Mouse (Mus musculus) liver, postnatal 0 days (tissue): ENCODE measurements around the gene Acaa1b. TPM values are rescaled to one million over a fixed set of nuclear protein-coding genes. Genes with fewer than 3 reads are reported as not detected.

Experiments used
- ATAC-seq: fragments of 200-750 bp; cut with Nextera tagmentation; 2 replicates; pipeline ENCODE4 v1.8.0; 2017; ENCODE audit warnings: mild to moderate bottlenecking, moderate library complexity
- DNase-seq: peaks from one replicate; pipeline ENCODE4 v3.0.0-alpha.2; 2016
- H3K27ac ChIP-seq: fragments of 300-500 bp; sonication (generic); 2 replicates; pipeline ENCODE4 v1.5.1; 2014; ENCODE audit warnings: antibody characterized with exemption, moderate library complexity, mild to moderate bottlenecking, low read depth
- H3K27me3 ChIP-seq: fragments of 300-500 bp; sonication (generic); 2 replicates; pipeline ENCODE4 v1.6.1; 2014; ENCODE audit warnings: low read length, control low read depth, mixed read lengths; ENCODE audit not compliant: insufficient read depth
- H3K36me3 ChIP-seq: fragments of 300-500 bp; sonication (generic); replicated peaks from 2 replicates; pipeline ENCODE4 v1.6.1; 2014; ENCODE audit warnings: mild to moderate bottlenecking, control low read depth, low read length, moderate library complexity, mixed read lengths; ENCODE audit not compliant: insufficient read depth
- H3K4me1 ChIP-seq: fragments of 300-500 bp; sonication (generic); 2 replicates; pipeline ENCODE4 v1.6.1; 2014; ENCODE audit warnings: antibody characterized with exemption, mild to moderate bottlenecking, control low read depth; ENCODE audit not compliant: insufficient read depth
- H3K4me2 ChIP-seq: fragments of 300-500 bp; sonication (generic); 2 replicates; pipeline ENCODE4 v1.6.1; 2014; ENCODE audit warnings: low read depth, mild to moderate bottlenecking, low read length, moderate library complexity, mixed read lengths
- H3K4me3 ChIP-seq: fragments of 300-500 bp; sonication (generic); 2 replicates; pipeline ENCODE4 v1.5.1; 2014; ENCODE audit warnings: low read depth, low read length
- H3K9ac ChIP-seq: fragments of 300-500 bp; sonication (generic); replicated peaks from 2 replicates; pipeline ENCODE4 v1.6.1; 2014; ENCODE audit warnings: mild to moderate bottlenecking, moderate library complexity
- H3K9me3 ChIP-seq: fragments of 300-500 bp; sonication (generic); 2 replicates; pipeline ENCODE4 v1.6.1; 2016; ENCODE audit warnings: mild to moderate bottlenecking, control low read depth, low read length, mixed read lengths
- CTCF ChIP-seq: sonication (generic); IDR thresholded peaks from 2 replicates; pipeline ENCODE4 v1.5.1; 2016; ENCODE audit warnings: antibody characterized with exemption, low read depth
- EP300 ChIP-seq: IDR thresholded peaks from 2 replicates; pipeline ENCODE4 v1.6.1; 2016; ENCODE audit warnings: antibody characterized with exemption, low read depth, mild to moderate bottlenecking
- WGBS: fragments of 180-500 bp; shearing (Covaris S2); extraction: QIAGEN DNeasy Blood & Tissue Kit; methylation state at CpG from one replicate; pipeline ENCODE4 v1.1.7; 2014; ENCODE audit not compliant: insufficient replicate concordance; 5-methylcytosine and 5-hydroxymethylcytosine counted together
- polyA plus RNA-seq: library from polyadenylated mRNA; unstranded; fragments of >200 nt; fragmentation: Nextera tagmentation; extraction: Ambion mirVana; gene quantifications from 2 replicates; pipeline ENCODE4 v1.2.1, GENCODE M21; 2015

Acaa1b gene
- polyA plus RNA-seq, 1 experiment from 2014 or later, result 544 TPM

GRCm38 (mm10) chr9:119160689-119161088 lies 3.8 kb upstream of the Acaa1b start:
- H3K27me3 ChIP-seq, result 0 out of 2 replicates have a peak, but pooled peaks cover under 1% of the 10 kb centered on the region
- no peak overlapping the region for H3K4me2 ChIP-seq
- TF ChIP-seq EP300 (no peak), CTCF (no peak)
- DNase-seq (peak; percentile 56), ATAC-seq (peak; percentile 58)
- H3K9me3 ChIP-seq, result no peaks in the 10 kb centered on the region
- peak overlapping the region; percentile 74 for H3K27ac ChIP-seq
- no peaks in the 10 kb centered on the region for H3K36me3 ChIP-seq
- H3K4me3 ChIP-seq, result no peak overlapping the region
- peaks cover 7% of the 10 kb centered on the region for H3K4me1 ChIP-seq
- WGBS, result 74% methylated on average over 3 of the region's 3 CpGs
- no peak overlapping the region for H3K9ac ChIP-seq

- WGBS, result 45% methylated on average over 4 of the region's 4 CpGs
- H3K4me3 ChIP-seq, result no peak within 1 kb of the TSS
- H3K9me3 ChIP-seq, result no peaks in the 10 kb centered on the region
- DNase-seq (no peak), ATAC-seq (no peak)
- peak within 1 kb of the TSS; percentile 57 for H3K27ac ChIP-seq
- H3K4me2 ChIP-seq, result no peak within 1 kb of the TSS
- H3K36me3 ChIP-seq, result no peaks in the 10 kb centered on the region; the same call in 1 of the 2 replicates
- peaks cover 10% of the 10 kb centered on the region for H3K4me1 ChIP-seq
- H3K27me3 ChIP-seq, result 0 out of 2 replicates have a peak, but pooled peaks cover 3% of the 10 kb centered on the region
- TF ChIP-seq EP300, result no peak
- no peak for TF ChIP-seq CTCF
- no peak within 1 kb of the TSS for H3K9ac ChIP-seq
Measured at GRCm38 (mm10) chr9:119158861-119159260, 2.0 kb upstream of the Acaa1b start, which contains the start of gene Gm47289. TSS of gene Gm47289 (plus strand) at chr9:119159161.

GRCm38 (mm10) chr9:119155826-119156225 lies 1.1 kb downstream of the Acaa1b start:
- 36% methylated on average over 7 of the region's 7 CpGs for WGBS
- DNase-seq (no peak), ATAC-seq (peak; percentile 8; the same call in 1 of the 2 replicates)
- Histone ChIP-seq H3K27ac (peak overlapping the region; percentile 53), H3K9ac (peak overlapping the region; percentile 63), H3K36me3 (no peaks in the 10 kb centered on the region; the same call in 1 of the 2 replicates), H3K9me3 (no peaks in the 10 kb centered on the region), H3K4me1 (peaks cover 8% of the 10 kb centered on the region), H3K4me2 (peak overlapping the region; percentile 69), H3K4me3 (peak overlapping the region; percentile 45), H3K27me3 (0 out of 2 replicates have a peak, but pooled peaks cover 3% of the 10 kb centered on the region)
- no peak for TF ChIP-seq CTCF
- no peak for TF ChIP-seq EP300

- ATAC-seq, result peak; percentile 73
- 0 out of 2 replicates have a peak, but pooled peaks cover 3% of the 10 kb centered on the region for H3K27me3 ChIP-seq
- H3K9me3 ChIP-seq, result no peaks in the 10 kb centered on the region
- TF ChIP-seq CTCF, result no peak
- H3K9ac ChIP-seq, result peak overlapping the region; percentile 63
- H3K4me2 ChIP-seq, result peak overlapping the region; percentile 69
- DNase-seq, result peak; percentile 77
- peak overlapping the region; percentile 45 for H3K4me3 ChIP-seq
- H3K36me3 ChIP-seq, result no peaks in the 10 kb centered on the region; the same call in 1 of the 2 replicates
- 53% methylated on average over 8 of the region's 8 CpGs for WGBS
- peaks cover 7% of the 10 kb centered on the region for H3K4me1 ChIP-seq
- H3K27ac ChIP-seq, result peak overlapping the region; percentile 53
Measured at GRCm38 (mm10) chr9:119155416-119155815, 1.5 kb downstream of the Acaa1b start.

GRCm38 (mm10) chr9:119151751-119152150 lies 5.1 kb downstream of the Acaa1b start:
- Histone ChIP-seq H3K9me3 (no peaks in the 10 kb centered on the region), H3K4me2 (no peak overlapping the region), H3K9ac (no peak overlapping the region), H3K27me3 (0 out of 2 replicates have a peak, but pooled peaks cover 3% of the 10 kb centered on the region), H3K4me3 (no peak overlapping the region), H3K4me1 (peaks cover 4% of the 10 kb centered on the region), H3K27ac (no peak overlapping the region), H3K36me3 (no peaks in the 10 kb centered on the region; the same call in 1 of the 2 replicates)
- DNase-seq (no peak), ATAC-seq (no peak)
- no peak for TF ChIP-seq CTCF
- no peak for TF ChIP-seq EP300
- WGBS, result 73% methylated on average over 2 of the region's 2 CpGs

- Histone ChIP-seq H3K36me3 (no peaks in the 10 kb centered on the region; the same call in 1 of the 2 replicates), H3K9me3 (no peaks in the 10 kb centered on the region), H3K4me3 (no peak overlapping the region), H3K27ac (no peak overlapping the region), H3K9ac (no peak overlapping the region), H3K27me3 (no peaks in the 10 kb centered on the region), H3K4me2 (no peak overlapping the region), H3K4me1 (no peaks in the 10 kb centered on the region)
- DNase-seq, result peak; percentile 63
- no peak for TF ChIP-seq EP300
- TF ChIP-seq CTCF, result no peak
- WGBS, result 22% methylated on average over 5 of the region's 5 CpGs
- ATAC-seq, result no peak
Measured at GRCm38 (mm10) chr9:119149601-119150000, 7.3 kb downstream of the Acaa1b start.
